Mouse (Mus musculus): ENCODE measurements around the gene Cyb5b. TPM values are rescaled to one million over a fixed set of nuclear protein-coding genes. Genes with fewer than 3 reads are reported as not detected.

Gene Cyb5b
- polyA plus RNA-seq, 1 experiment, result 0.57 TPM

GRCm38 (mm10) chr8:107157836-107158235 is 7.4 kb downstream of the Cyb5b start:
- peaks cover 43% of the 10 kb centered on the region for H3K36me3 ChIP-seq (ENCODE audit: control insufficient read depth)
- 0 out of 2 replicates have a peak, but pooled peaks cover 2% of the 10 kb centered on the region for H3K9me3 ChIP-seq (ENCODE audit: control insufficient read depth, low read length)
- H3K4me3 ChIP-seq (replicated peaks), result no peak overlapping the region
- TF ChIP-seq TAL1 (IDR thresholded peaks at IDR 0.05; ENCODE audit: low read length) (no peak), GATA1 (IDR thresholded peaks at IDR 0.05; ENCODE audit: low read length) (no peak)
- peaks cover 10% of the 10 kb centered on the region for H3K4me1 ChIP-seq (ENCODE audit: control insufficient read depth)
- no peaks in the 10 kb centered on the region for H3K27me3 ChIP-seq (ENCODE audit: control insufficient read depth)

DNA sequence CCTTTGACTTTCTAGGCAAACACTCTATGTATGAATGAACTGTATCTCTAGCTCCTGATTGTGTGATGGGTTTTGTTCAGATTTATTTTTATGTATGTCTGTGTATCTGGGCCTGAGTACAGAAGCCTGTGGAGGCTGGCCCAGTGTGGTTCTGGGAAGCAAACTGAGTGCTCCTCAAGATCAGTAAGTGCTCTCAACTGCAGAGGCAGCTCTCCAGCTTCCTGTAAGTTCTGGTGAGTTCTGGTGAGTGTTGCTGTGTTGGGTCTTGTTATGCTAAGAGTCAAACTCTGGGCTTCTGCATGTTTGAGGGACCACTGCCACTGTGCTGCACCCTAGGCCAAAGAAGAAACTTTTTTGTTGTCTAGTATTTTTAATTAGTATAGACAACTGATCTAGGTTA is 8.4 kb downstream of the Cyb5b start:
- H3K4me1 ChIP-seq (ENCODE audit: control insufficient read depth), result peaks cover 8% of the 10 kb centered on the region
- H3K27me3 ChIP-seq (ENCODE audit: control insufficient read depth), result no peaks in the 10 kb centered on the region
- 0 out of 2 replicates have a peak, but pooled peaks cover 2% of the 10 kb centered on the region for H3K9me3 ChIP-seq (ENCODE audit: control insufficient read depth, low read length)
- TF ChIP-seq TAL1 (IDR thresholded peaks at IDR 0.05; ENCODE audit: low read length) (no peak), GATA1 (IDR thresholded peaks at IDR 0.05; ENCODE audit: low read length) (no peak)
- H3K4me3 ChIP-seq (replicated peaks), result no peak overlapping the region
- H3K36me3 ChIP-seq (ENCODE audit: control insufficient read depth), result peaks cover 41% of the 10 kb centered on the region

DNA sequence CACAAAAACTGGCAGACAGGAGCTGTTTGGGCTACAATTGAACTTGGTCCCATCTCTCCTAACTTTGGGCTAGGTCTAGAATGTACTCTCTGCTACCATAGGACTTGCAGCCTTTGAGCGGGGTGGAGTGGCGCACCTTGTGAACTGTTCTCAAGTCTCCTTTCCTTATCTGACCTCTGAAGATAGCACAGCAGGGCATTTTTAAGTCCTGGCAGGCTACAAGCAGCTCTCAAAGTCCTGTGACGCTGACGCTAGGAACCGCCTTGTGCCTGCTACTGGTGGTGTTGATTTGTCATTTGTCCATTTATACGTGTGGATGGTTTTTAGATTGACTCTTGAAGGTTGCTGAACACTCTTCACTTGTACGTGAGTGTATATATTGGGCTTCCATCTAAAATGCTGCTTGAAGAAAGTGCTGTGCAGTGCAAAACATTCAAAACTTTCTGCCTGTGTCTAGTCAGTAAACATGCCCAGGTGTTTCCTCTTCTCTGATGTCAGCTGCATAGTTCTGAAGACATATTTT is 13.9 kb downstream of the Cyb5b start:
- TF ChIP-seq TAL1 (IDR thresholded peaks at IDR 0.05; ENCODE audit: low read length) (no peak), GATA1 (IDR thresholded peaks at IDR 0.05; ENCODE audit: low read length) (no peak)

GRCm38 (mm10) chr8:107165745-107166144 is 15.3 kb downstream of the Cyb5b start:
- Histone ChIP-seq H3K36me3 (ENCODE audit: control insufficient read depth) (peaks cover 48% of the 10 kb centered on the region), H3K4me1 (ENCODE audit: control insufficient read depth) (peaks cover 3% of the 10 kb centered on the region; the same call in 1 of the 2 replicates), H3K4me3 (replicated peaks) (no peak overlapping the region), H3K9me3 (ENCODE audit: control insufficient read depth, low read length) (no peaks in the 10 kb centered on the region), H3K27me3 (ENCODE audit: control insufficient read depth) (no peaks in the 10 kb centered on the region)
- no peak for TF ChIP-seq GATA1 (IDR thresholded peaks at IDR 0.05; ENCODE audit: low read length)
- TF ChIP-seq TAL1 (IDR thresholded peaks at IDR 0.05; ENCODE audit: low read length), result no peak

More for the DNA sequence above, 13.9 kb downstream of the Cyb5b start:
- Histone ChIP-seq H3K9me3 (ENCODE audit: control insufficient read depth, low read length) (no peaks in the 10 kb centered on the region), H3K27me3 (ENCODE audit: control insufficient read depth) (no peaks in the 10 kb centered on the region), H3K4me1 (ENCODE audit: control insufficient read depth) (peaks cover 3% of the 10 kb centered on the region; the same call in 1 of the 2 replicates), H3K36me3 (ENCODE audit: control insufficient read depth) (peaks cover 36% of the 10 kb centered on the region), H3K4me3 (replicated peaks) (no peak overlapping the region)

- Histone ChIP-seq H3K9me3 (ENCODE audit: control insufficient read depth, low read length) (no peaks in the 10 kb centered on the region), H3K4me1 (ENCODE audit: control insufficient read depth) (peaks cover 3% of the 10 kb centered on the region; the same call in 1 of the 2 replicates), H3K4me3 (replicated peaks) (no peak overlapping the region), H3K27me3 (ENCODE audit: control insufficient read depth) (no peaks in the 10 kb centered on the region), H3K36me3 (ENCODE audit: control insufficient read depth) (peaks cover 61% of the 10 kb centered on the region)
- TF ChIP-seq TAL1 (IDR thresholded peaks at IDR 0.05; ENCODE audit: low read length), result no peak
- no peak for TF ChIP-seq GATA1 (IDR thresholded peaks at IDR 0.05; ENCODE audit: low read length)
Measured at GRCm38 (mm10) chr8:107167848-107168247, 17.4 kb downstream of the Cyb5b start.

DNA sequence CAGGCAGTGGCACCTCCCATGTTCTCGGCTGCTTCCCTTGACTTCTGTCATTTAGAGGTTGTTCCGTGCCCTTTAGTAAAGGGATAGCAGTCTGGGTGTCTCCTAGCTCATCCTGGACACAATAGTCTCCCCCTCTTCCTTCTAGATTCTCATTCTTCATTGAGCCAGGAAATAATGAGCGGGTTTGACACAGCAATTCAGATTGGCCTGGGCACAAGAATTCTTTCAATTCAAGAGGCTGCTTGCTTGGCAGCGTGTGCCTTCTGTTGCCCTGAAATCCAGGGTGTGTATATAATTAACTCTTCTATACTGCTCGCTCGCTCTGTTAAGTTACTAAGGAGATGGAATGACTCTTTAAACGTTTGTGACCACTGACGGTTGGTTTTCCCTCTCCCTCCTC is 21.7 kb downstream of the Cyb5b start:
- no peaks in the 10 kb centered on the region for H3K27me3 ChIP-seq (ENCODE audit: control insufficient read depth)
- TF ChIP-seq GATA1 (IDR thresholded peaks at IDR 0.05; ENCODE audit: low read length), result no peak
- peaks cover 69% of the 10 kb centered on the region for H3K36me3 ChIP-seq (ENCODE audit: control insufficient read depth)
- H3K9me3 ChIP-seq (ENCODE audit: control insufficient read depth, low read length), result no peaks in the 10 kb centered on the region
- no peaks in the 10 kb centered on the region for H3K4me1 ChIP-seq (ENCODE audit: control insufficient read depth)
- no peak overlapping the region for H3K4me3 ChIP-seq (replicated peaks)

DNA sequence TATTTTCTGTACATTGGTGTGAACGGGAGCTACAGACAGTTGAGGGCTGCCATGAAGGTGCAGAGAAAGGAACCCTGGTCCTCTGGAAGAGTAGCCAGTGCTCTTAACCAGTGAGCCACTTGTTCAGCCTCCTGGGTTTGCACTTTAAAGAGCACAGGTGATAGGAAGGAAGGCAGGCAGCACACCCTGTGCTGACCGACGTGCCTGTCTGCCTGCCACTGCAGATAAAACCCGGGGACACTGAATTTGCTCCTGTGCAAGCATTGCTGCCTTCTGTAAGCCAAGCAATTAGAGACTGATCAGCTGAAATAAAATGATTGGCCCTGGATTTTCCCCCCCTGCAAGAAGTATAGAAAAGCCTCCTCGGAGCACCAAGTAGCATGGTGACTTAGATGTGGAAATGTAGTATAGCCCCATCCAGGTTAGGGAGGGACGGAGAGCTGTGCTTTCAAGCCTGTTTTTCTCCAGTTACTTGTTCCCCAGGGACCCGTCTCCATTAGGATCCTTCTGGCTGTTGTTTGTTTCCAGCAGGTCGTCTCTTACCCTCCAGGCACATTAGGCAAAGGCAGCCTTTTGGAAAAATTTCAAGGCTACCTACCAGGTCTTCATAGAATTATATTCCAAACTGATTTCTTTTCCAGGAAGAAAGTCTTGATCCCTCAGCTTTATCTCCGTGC is 22.7 kb downstream of the Cyb5b start:
- no peaks in the 10 kb centered on the region for H3K27me3 ChIP-seq (ENCODE audit: control insufficient read depth)
- H3K4me3 ChIP-seq (replicated peaks), result no peak overlapping the region
- H3K36me3 ChIP-seq (ENCODE audit: control insufficient read depth), result peaks cover 71% of the 10 kb centered on the region
- peaks cover under 1% of the 10 kb centered on the region; the same call in 1 of the 2 replicates for H3K9me3 ChIP-seq (ENCODE audit: control insufficient read depth, low read length)
- H3K4me1 ChIP-seq (ENCODE audit: control insufficient read depth), result no peaks in the 10 kb centered on the region
- TF ChIP-seq TAL1 (IDR thresholded peaks at IDR 0.05; ENCODE audit: low read length) (no peak), GATA1 (IDR thresholded peaks at IDR 0.05; ENCODE audit: low read length) (no peak)

- H3K36me3 ChIP-seq (ENCODE audit: control insufficient read depth), result peaks cover 80% of the 10 kb centered on the region
Measured at GRCm38 (mm10) chr8:107181122-107181521, 30.7 kb downstream of the Cyb5b start.

GRCm38 (mm10) chr8:107184996-107185395 is 34.6 kb downstream of the Cyb5b start:
- Histone ChIP-seq H3K4me3 (replicated peaks) (no peak overlapping the region), H3K9me3 (ENCODE audit: control insufficient read depth, low read length) (no peaks in the 10 kb centered on the region), H3K36me3 (ENCODE audit: control insufficient read depth) (peaks cover 46% of the 10 kb centered on the region), H3K4me1 (ENCODE audit: control insufficient read depth) (no peaks in the 10 kb centered on the region), H3K27me3 (ENCODE audit: control insufficient read depth) (no peaks in the 10 kb centered on the region)
- TF ChIP-seq TAL1 (IDR thresholded peaks at IDR 0.05; ENCODE audit: low read length), result no peak
- no peak for TF ChIP-seq GATA1 (IDR thresholded peaks at IDR 0.05; ENCODE audit: low read length)

More at GRCm38 (mm10) chr8:107181122-107181521, 30.7 kb downstream of the Cyb5b start:
- Histone ChIP-seq H3K27me3 (ENCODE audit: control insufficient read depth) (no peaks in the 10 kb centered on the region), H3K9me3 (ENCODE audit: control insufficient read depth, low read length) (peaks cover 4% of the 10 kb centered on the region; the same call in 1 of the 2 replicates), H3K4me1 (ENCODE audit: control insufficient read depth) (no peaks in the 10 kb centered on the region), H3K4me3 (replicated peaks) (no peak overlapping the region)
- TF ChIP-seq TAL1 (IDR thresholded peaks at IDR 0.05; ENCODE audit: low read length) (no peak), GATA1 (IDR thresholded peaks at IDR 0.05; ENCODE audit: low read length) (no peak)

Data from erythroblast, embryonic 14.5 days (primary cell).